Mouse (Mus musculus) cerebellum, adult 2 months (tissue): ENCODE data around the gene Arhgap10.

Experiments used
- CTCF ChIP-seq: fragments of 200-500 bp; IDR thresholded peaks from 2 replicates; pipeline ENCODE4 v1.5.1; 2011; ENCODE audit warnings: low read depth, mild to moderate bottlenecking, control low read depth, low read length, moderate library complexity, borderline replicate concordance; ENCODE audit not compliant: insufficient read depth
- POLR2A ChIP-seq: fragments of 200-500 bp; IDR thresholded peaks from 2 replicates; pipeline ENCODE4 v1.6.1; 2011; ENCODE audit warnings: low read length, control low read depth, borderline replicate concordance; ENCODE audit not compliant: insufficient read depth

GRCm38 (mm10) chr8:77451052-77451451 lies 66.7 kb downstream of the Arhgap10 start:
- TF ChIP-seq CTCF (no peak), POLR2A (no peak)
